Comparison of ENCODE assay signal across 7 mouse cellular contexts in the genomic region with DNA sequence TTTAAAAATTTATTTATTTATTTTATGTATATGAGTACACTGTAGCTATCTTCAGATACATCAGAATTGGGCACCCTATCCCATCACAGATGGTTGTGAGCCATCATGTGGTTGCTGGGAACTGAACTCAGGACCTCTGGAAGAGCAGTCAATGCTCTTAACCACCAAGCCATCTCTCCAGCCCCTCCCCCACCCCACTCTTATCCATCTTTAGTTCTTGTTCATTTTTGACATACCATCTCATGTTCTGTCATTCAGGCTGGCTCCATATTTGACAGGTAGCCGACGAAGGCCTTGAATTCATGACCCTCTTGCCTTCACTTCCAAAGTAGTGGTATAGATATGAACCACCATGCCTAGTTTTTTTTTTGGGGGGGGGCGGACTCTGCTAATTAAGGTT. TPM values are rescaled to one million over a fixed set of nuclear protein-coding genes. Genes with fewer than 3 reads are reported as not detected.
"Had no signal": no experiment of that assay in that cellular context is flagged by ENCODE, and none has a peak within 500 bp of the region (broad histone marks: within the 10 kb centered on the region; RNA-seq: fewer than 3 reads in every experiment).

No protein-coding gene starts in this region.

RNA-seq across cellular contexts. Expression of a gene that starts 36.4 kb away (rescaled TPM):
- total RNA-seq: heart, postnatal 10 days; heart, postnatal 14 days; heart, postnatal 25 days; heart, postnatal 36 days; hematopoietic stem cell, adult 5-6 weeks had no signal
- polyA plus RNA-seq: heart, postnatal 0 days; inflammation-experienced regulatory T-cells, adult 6 months had no signal
